Mouse (Mus musculus): ENCODE data around the gene Rpl26.

DNA sequence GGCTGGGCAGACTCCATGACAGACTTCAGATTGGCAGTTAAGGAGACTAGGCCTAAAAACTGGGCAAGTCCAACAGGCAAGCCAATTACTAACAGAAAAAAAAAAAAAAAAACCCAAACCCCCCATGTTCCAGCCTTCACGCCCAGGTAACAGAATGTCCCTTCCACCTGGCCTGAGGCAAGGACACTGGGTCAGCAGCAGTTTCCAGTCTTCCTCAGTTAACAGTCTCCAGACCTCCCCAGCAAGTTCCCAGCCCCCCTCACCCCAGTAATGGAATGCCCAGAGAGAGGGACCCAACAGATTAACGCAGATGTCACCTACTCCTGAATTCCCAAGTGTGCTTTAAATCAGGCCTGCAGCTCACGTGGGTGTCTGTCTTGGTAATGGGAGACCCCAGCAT lies 21.8 kb downstream of the Rpl26 start:
- no peak for TF ChIP-seq CTCF (IDR thresholded peaks at IDR 0.05)
- no peak for TF ChIP-seq EP300 (IDR thresholded peaks at IDR 0.05)

Measured in lung, postnatal 0 days (tissue).